Mouse (Mus musculus) lung, postnatal 10 days (tissue): ENCODE results near the gene Cc2d2a.

ENCODE experiments used
- DNase-seq: peaks from one replicate; pipeline ENCODE4 v3.0.0; 2021

The Cc2d2a gene

GRCm38 (mm10) chr5:43728375-43729165 lies 66.4 kb downstream of the Cc2d2a start:
- no peak for DNase-seq

DNA sequence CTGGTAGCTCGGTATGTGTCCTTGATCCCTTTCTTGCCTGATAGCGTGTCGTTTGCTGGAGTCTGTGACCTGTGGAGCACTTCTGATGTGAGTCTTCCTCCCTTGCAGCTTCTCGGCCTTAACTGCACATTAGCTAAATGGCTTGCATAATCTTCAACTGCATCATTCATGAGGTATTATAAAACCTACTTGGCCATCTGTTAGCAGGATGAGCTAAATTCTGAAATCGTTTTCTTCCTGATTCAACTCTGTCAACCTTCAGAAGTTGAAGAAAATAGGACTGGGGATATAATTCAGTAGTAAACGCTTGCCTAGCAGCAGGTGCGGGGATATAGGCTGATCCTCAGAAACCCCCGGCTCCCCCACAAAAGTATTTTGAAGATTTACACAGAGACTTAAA lies 70.2 kb downstream of the Cc2d2a start:
- DNase-seq: no peak

- DNase-seq: no peak
Observed at GRCm38 (mm10) chr5:43744187-43744586, 82.0 kb downstream of the Cc2d2a start.

DNA sequence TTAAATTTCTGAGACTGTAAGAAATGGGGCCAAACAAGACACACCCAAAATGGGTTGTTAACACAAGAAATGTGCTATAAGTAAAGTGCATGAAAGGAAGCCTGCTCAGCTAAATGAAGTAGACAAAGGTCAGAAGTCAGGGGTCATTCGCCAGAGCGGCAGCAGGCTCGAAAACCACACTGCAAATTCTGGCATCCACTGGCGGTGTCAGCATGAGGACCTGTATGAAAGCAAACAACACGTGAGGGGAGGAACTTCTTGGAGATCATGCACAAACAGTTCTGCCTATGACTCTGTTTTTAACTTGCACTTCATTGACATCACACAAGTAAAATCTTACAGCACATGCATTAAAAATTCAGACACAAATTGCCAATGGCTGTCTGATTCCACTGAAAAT lies 83.0 kb downstream of the Cc2d2a start:
- DNase-seq: peak; percentile 8

DNA sequence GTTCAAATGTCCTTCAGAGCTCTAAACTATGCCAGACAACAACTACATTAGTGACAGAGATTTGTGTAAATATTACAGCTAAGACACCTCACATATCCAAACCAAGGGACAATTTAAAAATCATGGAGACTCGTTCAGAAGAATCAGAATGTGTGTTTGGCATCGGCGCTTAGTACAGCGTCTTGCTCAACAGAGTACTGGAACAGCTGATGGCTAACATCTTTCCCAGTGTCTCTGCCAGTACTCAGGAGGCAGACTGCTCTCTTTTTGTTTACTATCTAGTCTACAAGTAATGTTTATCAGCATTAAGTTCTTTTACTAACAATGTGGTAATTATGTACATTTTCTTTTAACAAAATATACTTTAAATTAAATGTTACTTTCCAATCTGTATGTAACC lies 85.9 kb downstream of the Cc2d2a start:
- DNase-seq: peak; percentile 17

GRCm38 (mm10) chr5:43749092-43749491 lies 86.9 kb downstream of the Cc2d2a start:
- DNase-seq: no peak

DNA sequence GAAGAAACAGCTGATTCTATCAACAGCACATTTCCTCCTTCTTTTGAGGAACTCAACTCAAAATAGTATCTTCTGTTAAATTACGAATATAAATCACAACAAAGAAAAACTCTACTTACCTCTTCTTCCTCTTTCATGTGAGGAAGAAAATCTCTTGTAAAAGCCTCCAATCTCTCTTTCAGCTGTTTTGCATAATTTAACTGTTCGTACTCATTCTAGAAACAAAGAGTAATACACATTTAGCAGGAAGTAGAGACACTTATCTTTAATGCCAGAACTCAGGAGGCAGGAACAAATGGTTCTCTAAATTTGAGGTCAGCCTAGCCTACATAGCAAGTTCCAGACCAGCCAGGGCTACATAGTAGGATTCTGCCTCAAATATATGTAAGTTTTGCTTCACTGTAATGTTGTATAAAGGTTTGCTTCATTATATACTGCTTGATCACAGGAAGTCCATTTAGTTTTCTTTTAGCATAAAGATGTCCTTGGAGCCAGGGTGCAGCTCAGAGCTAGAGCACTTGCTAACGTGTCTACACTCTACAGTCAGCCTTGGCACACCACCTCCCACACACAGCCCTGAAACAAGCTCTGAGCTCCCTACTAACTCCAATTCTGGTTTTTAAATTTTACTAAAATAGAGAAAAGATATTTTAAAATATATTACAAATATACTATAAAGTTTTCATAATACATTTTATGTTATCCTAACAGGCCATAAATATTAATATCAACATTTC lies 108.6 kb downstream of the Cc2d2a start:
- DNase-seq: no peak

DNA sequence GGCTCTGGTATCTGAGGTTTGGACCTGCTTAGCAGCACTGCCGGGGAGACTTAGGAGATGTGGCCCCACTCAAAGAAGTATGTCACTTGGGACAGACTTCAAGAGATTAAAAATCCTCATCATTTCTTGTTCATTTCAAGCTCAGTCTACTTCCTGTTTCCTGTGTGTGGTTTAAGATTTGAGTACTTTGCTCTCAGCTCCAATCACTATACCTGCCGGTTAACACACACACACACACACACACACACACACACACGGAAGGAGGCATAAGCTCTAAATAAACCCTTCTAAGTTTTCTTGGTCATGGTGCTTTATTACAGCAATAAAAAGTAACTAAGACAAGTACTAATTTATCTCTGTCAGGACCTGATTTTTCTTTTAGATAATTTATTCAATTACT lies 109.4 kb downstream of the Cc2d2a start:
- no peak for DNase-seq

- DNase-seq: peak; percentile 32
Observed at GRCm38 (mm10) chr5:43776407-43776806, 114.3 kb downstream of the Cc2d2a start.

DNA sequence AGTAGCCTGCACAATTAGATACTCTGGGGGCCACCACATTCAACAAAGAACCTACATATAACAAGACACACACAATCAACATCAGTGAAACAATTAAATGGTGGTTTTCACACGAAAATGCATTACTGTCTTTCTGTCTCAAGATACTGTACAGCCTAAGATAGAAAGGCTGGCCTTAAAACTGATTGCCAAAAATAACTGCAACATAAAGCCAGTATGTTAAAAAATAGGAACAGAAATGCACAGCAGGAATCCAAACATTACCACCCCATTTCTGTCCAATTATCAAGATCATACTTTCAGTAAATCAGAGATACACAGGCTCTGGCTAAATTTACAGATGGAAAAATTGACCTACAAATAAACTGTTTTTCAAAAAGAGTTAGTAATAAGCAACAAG lies 114.8 kb downstream of the Cc2d2a start:
- no peak for DNase-seq

- DNase-seq: no peak
Observed at GRCm38 (mm10) chr5:43778583-43778982, 116.4 kb downstream of the Cc2d2a start.

DNA sequence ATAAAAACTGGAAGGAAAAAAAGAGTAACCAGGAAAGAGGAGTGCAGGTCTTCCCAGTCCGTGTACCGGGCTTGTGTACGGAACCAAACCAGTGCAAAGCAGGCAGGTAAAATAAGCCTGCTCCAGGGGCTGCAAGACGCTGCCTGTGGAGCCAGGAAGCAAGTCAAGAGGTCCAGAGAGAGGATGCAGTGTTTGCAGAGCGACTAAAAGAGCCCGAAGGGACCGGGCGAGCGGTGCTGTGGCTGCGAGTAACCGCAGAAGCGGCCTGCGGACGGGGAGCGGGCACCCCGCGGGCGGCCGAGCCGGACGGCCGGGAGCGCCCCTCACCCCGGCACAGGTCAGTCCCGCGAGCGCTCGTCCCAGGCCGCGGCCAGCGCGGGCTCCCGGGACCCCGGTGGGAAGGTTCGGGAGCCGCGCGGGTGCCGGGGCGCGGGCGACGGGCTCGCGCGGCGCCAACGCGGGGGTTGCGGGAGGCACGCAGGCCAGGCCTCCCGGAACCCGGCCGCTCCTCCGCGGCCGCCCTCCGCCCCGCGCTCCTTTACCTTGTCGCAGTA lies 119.4 kb downstream of the Cc2d2a start:
- peak; percentile 39 for DNase-seq

DNA sequence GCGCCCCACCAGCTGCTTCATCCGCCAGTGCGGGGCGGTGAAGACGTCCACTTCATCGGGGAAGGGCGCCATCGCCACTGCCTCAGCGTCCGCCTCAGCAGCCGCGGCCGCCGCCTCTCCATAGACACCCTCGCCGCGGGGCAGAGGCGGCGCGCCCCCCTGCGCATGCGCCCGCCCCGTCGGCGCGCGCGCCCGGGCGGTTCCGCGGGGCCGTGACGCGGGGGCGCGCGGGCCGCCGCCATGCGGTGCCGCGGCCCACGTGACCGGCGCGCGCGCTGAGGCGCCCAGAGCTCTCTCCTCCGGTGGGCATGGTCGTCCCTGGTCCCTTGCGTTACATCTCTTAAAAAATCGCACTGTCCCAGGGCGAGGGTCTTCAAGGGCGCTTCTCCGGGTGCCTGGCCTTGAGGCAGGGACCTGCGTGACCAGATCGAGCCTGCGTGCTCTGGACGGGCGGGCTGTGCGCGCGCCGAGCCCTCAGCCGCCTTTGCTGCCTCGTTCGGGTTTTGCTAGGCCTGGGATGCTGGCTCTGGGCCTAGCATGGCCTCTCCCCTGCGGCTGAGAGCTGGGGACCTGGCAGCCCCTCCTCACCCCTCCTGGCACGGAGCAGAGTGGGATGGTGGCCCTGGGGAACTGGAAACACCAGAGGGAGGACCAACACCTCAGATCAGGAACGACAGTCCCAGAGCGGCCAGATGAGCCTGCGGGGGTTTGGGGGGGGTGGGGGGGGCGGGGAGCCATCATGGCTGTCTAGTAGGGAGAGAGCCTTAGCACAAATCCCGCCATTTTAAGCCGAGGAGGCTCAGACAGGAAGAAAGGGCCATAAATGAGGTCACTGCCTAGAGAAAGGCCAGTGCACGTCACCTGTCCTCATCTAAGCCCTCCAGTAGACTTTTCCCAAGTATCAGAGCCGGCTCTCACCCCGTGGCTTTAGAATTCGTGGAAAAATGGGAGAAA lies 120.1 kb downstream of the Cc2d2a start:
- peak; percentile 82 for DNase-seq

- no peak for DNase-seq
Observed at GRCm38 (mm10) chr5:43783996-43784395, 121.8 kb downstream of the Cc2d2a start.

GRCm38 (mm10) chr5:43786607-43787006 lies 124.5 kb downstream of the Cc2d2a start:
- DNase-seq: no peak

GRCm38 (mm10) chr5:43787976-43788752 lies 126.0 kb downstream of the Cc2d2a start:
- DNase-seq: peak; percentile 59
